Mouse (Mus musculus): ENCODE measurements at regions not wholly inside any gene's neighbourhood (a gene's known extent, or its start where the extent isn't known, plus 50 kb on each side); places are given as distances from the start of the nearest gene placed in this dataset.

GRCm38 (mm10) chr10:70826706-70827105 lies 170.9 kb upstream of the Phyhipl start:
- ChIA-PET CTCF (no interaction called here), POLR2A (no interaction called here)

GRCm38 (mm10) chr10:70825451-70825850 lies 169.7 kb upstream of the Phyhipl start:
- POLR2A ChIA-PET, result interaction anchor here in 1 of 4 experiments (0.5 kb wide), 1 partner anchor 392 kb away, joined by 4 read pairs; no protein-coding TSS in a partner anchor
- CTCF ChIA-PET, result no interaction called here

DNA sequence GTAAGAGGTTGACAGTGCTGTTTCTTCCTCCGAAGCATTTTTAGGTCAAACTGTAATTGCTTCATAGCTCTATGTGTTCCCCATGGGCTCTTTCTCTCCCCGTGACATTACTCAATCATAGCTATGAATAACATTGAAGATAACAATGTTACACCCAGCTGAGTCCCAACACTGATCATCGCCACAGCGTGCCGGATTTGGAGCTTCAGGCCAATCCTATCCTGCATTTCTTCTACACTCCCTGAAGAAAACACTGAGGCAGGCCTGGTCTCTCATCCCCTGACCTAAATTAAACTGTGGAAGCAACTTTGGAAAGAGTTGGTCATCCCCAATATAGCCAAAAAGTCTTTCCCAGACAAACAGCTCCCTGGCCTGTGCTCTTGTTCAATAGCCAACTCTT lies 168.7 kb upstream of the Phyhipl start:
- ChIA-PET POLR2A (no interaction called here), CTCF (no interaction called here)

DNA sequence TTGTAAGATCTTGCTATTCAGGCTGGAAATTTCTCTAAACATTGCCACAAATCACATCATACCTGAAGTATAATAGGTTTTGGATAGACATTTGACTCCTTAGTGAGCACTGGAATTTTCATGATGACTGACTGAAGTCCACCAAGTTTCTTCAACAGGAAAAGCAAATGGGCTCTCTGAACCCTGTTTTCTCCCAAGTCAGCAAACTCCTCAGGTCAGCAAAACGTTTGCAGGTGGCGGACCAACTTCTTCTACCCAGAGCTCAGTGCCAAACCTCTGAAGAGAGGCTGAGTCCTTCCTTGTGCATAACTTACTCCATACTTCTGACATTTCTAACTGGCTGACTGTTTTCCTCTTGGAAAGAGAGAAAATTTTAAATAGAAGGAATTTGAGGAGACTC lies 164.2 kb upstream of the Phyhipl start:
- CTCF ChIA-PET, result no interaction called here
- POLR2A ChIA-PET, result no interaction called here

DNA sequence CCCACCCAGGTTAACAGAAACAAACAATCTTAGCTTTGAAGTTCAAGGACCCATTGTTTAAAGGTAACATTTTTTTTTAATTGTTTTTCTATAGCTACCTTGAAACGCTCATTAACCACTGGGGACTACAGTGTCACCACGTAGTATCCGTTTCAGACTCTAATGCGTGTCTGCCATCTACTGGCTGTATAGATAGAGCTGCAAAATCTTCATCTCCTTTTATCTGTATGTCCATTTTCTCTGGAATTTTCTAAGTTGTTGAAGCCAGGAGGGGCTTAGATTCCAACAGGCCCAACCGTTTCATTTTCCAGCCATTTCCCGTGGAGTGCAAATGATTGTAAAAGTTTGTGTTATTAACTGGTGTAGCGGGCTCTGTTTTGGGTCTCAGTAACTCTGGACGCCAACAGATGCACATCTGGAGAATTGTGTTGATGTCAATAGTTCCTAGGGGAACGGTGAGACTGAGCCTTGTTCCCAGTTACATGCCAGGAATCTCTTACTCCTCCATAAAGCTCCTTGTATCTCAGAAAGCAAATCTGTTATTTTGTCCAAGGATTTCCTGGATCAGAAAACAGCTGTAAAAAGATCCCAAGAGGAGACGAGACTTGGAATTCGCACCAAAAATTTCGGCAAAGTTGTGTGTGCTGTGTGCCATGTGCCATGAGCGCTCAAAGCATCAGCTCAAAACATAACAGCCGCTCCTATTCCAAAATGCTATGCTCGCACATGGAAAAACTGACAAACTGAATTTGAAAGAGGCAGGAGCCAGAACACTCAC lies 158.8 kb upstream of the Phyhipl start:
- POLR2A ChIA-PET, result interaction anchor here in 1 of 4 experiments (1.1 kb wide), 1 partner anchor 62 kb away, joined by 3 read pairs; no protein-coding TSS in a partner anchor
- CTCF ChIA-PET, result interaction anchor here (0.5 to 3.8 kb wide), 32 partner anchors 9 to 1629 kb away, joined by 3 to 20 read pairs (median 4); no protein-coding TSS in a partner anchor

DNA sequence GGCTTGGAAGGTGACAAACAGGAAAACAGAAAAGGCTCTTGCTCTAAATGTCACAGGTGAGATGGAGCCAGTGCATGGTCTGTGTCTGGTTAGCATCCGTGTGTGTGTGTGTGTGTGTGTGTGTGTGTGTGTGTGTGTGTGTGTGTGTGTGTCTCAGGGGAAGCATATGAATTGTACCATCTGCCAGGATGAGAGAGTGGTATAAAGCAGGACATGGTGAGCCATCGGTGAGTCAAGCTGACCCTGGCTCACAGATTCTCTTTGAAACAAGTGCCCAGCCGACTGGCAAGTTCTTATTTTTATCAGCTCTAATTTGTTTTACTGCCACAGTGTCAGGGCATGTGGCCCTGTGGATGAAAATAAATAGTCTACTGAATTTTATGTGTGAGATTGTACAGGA lies 153.6 kb upstream of the Phyhipl start:
- CTCF ChIA-PET, result interaction anchor here in 1 of 4 experiments (1.7 kb wide), 1 partner anchor 9 kb away, joined by 5 read pairs; no protein-coding TSS in a partner anchor
- POLR2A ChIA-PET, result interaction anchor here in 1 of 4 experiments (0.6 kb wide), 1 partner anchor 1104 kb away, joined by 3 read pairs; no protein-coding TSS in a partner anchor

DNA sequence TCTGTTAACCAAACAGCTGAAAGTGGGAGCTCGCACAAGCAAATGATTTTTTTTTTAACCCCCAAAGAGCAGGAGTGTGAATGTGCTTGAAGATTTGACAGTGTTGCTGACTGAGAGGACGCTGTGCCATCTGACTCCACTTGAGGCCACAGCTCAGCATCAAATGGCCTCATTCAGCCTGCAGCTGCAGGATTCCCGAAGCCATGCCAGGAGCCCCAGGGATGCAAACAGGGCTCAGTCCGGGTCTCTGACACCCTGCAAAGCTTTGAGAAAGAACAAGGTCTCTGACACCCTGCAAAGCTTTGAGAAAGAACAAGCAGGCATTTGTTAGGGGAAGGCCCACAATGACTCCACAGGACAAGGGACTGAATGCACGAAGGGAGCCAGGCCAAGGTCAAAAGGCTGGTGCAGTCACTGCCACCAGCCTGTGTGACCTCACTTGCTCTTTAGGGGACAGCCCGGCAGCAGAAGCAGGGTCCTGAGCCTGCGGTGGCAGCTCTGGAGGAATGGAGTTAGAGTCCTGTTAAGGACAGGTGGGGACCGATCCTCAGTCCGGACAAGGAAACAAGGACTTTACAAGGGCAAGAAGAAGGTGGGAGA lies 151.1 kb upstream of the Phyhipl start:
- CTCF ChIA-PET, result no interaction called here
- POLR2A ChIA-PET, result no interaction called here

DNA sequence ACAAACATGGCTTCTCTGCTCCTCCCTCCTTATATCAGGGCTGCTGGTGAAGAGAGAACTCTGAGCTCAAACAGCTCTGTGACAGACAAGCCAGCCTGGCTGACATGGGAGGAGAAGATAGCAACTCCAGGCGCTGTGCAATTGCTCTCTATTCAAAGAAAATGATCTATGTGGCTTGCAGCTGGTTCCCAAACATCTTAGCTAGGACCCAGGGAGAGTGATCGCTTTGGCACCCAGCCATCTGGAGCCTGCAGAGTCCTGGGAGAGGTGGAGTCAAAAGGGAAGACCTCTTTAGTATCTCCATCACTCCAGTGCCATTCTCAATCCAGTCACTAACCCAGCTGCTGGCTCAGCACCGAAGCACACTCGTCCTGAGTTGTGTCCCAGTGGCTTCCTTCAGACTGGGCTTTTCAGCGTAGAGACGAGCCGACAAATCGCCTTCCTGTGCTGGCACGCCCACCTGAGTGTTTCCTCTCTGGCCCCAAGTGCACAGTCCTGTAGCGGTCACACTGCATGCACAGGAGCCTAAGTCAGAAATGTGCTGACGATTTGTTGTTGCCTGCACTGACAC lies 145.1 kb upstream of the Phyhipl start:
- CTCF ChIA-PET, result interaction anchor here in 1 of 4 experiments (0.6 kb wide), 1 partner anchor 30 kb away, joined by 3 read pairs; no protein-coding TSS in a partner anchor
- POLR2A ChIA-PET, result no interaction called here

- ChIA-PET POLR2A (no interaction called here), CTCF (no interaction called here)
Observed at GRCm38 (mm10) chr10:70799906-70800305, 144.1 kb upstream of the Phyhipl start.

- CTCF ChIA-PET, result no interaction called here
- POLR2A ChIA-PET, result no interaction called here
Observed at GRCm38 (mm10) chr10:70799191-70799742, 143.5 kb upstream of the Phyhipl start.

DNA sequence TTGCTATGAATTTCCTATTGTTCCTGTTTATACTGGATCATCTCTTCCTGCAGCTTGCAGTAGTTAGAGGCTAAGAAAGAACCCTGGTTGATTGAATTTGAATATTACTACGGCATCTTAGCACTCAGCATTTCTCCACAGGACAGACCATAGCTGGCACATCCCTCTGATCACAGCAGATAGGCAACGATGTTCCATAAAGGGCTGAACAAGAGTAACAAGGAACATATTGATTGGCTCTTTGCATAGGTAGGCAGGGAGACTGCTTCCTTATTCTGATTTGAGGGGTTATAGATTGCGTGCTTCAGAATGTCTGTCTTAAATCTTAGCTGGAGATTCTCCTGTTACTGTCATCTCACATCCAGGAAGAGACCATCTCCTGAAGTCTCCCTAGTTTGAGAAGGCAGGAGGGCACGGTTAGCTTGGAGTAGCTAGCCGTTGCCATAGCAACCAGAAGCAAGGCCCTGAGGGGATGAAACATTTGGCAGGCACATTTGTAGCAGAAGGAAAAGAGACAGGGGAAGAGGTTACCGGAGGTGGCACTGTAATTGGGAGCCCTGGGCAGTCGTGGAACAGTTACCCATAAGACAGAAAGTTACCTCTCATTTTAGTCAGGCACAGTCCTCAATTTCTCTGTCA lies 133.2 kb upstream of the Phyhipl start:
- CTCF ChIA-PET, result interaction anchor here in 1 of 4 experiments (0.6 kb wide), 1 partner anchor 80 kb away, joined by 3 read pairs; no protein-coding TSS in a partner anchor
- POLR2A ChIA-PET, result no interaction called here

DNA sequence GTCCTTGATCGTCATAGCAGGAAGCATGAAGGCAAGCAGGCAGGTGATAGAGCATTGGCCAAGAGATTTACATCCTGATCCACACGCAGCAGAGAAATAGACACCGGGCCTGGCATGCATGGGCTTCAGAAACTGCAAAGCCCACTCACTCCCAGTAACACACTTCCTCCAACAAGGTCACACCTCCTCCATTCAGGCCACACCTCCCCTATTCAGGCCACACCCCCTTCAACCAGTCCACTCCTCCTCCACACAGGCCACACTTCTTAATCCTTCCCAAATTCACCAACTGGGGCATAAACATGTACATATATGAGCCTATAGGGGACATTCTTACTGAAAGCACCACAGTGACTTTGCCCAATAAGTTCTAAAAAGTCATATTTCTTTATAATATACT lies 125.3 kb upstream of the Phyhipl start:
- ChIA-PET POLR2A (no interaction called here), CTCF (no interaction called here)

DNA sequence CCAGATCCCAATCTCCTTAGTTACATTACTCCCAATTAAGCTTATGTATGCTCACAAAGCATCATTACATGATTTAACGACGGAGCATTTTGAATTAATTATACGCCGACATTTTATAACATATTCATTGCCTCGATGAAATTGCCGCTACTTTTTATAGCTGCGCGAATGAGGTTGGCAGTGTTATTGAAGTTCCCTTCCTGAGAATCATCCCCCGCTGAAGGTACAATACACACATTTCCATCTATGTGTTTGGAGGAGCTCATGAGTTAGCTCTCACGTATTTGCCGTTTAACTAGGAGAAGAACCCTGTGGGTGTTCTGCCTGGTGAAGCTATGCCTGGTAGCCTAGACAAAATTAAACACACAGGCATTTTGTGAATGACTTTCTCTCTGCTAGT lies 122.8 kb upstream of the Phyhipl start:
- ChIA-PET CTCF (no interaction called here), POLR2A (interaction anchor here in 1 of 4 experiments (0.7 to 1.4 kb wide), 2 partner anchors 12 to 70 kb away, joined by 3 read pairs; no protein-coding TSS in a partner anchor)

GRCm38 (mm10) chr10:70774571-70774970 lies 118.8 kb upstream of the Phyhipl start:
- ChIA-PET CTCF (interaction anchor here in 2 of 4 experiments (0.5 to 0.6 kb wide), 2 partner anchors 98 to 1108 kb away, joined by 3 to 4 read pairs; no protein-coding TSS in a partner anchor), POLR2A (no interaction called here)

DNA sequence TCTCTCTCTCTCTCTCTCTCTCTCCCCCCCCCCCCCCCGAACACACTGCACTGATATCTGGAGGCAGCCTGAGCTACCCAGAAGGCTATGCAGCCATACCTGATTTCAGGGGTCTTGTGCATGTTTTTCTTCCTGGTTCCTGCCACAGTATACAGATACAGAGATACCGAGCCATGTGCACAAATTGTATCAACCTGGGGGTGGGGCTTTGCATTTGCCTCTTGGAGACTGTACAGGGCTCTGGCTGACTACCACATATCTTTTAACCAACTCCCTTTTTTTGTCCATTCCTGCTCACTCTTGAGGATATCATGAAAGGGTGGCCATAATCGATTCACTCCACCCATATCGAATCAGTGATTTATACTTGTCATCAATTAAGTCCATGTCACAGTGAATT lies 118.4 kb upstream of the Phyhipl start:
- CTCF ChIA-PET, result interaction anchor here in 2 of 4 experiments (0.5 to 0.6 kb wide), 2 partner anchors 98 to 1108 kb away, joined by 3 to 4 read pairs; no protein-coding TSS in a partner anchor
- POLR2A ChIA-PET, result no interaction called here

DNA sequence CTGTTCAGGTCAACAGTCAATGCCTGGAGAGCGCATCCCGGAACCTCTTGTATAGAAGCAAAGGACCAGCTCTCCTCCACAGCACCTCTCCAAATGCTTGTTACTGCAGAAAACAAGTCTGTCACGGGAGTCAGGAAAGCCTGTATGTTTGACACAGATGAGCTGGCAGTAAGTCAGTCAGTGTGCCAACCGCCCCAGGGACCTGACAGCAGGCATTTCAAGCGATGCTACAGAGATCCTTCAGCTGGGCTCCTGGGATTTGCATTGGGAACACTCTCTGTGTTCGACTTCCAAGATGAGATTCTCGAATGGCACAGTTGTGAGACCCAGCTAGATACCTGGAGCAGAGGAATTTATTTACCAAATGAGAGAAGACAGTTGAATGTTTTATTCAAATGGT lies 111.7 kb upstream of the Phyhipl start:
- ChIA-PET CTCF (no interaction called here), POLR2A (no interaction called here)

DNA sequence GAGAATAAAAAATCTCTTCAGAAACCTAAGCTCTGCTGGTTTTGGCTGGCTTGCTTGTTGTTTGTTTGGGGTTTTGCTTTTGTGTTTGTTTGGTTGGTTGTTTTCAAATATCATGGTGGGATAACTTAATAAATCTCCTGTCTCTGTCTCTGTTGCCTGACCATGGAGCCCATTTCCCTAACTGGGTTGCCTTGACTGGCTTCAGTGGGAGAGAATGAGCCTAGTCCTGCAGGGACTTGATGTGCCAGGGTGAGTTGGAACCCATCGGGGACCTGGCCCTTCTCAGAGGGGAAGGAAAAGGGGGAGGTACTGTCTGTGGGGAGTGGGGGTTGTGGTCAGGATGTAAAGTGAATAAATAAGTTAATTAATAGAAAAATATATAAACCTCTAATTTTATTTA lies 111.1 kb upstream of the Phyhipl start:
- CTCF ChIA-PET, result no interaction called here
- POLR2A ChIA-PET, result no interaction called here

- CTCF ChIA-PET, result no interaction called here
- POLR2A ChIA-PET, result no interaction called here
Observed at GRCm38 (mm10) chr10:70766450-70766849, 110.7 kb upstream of the Phyhipl start.

DNA sequence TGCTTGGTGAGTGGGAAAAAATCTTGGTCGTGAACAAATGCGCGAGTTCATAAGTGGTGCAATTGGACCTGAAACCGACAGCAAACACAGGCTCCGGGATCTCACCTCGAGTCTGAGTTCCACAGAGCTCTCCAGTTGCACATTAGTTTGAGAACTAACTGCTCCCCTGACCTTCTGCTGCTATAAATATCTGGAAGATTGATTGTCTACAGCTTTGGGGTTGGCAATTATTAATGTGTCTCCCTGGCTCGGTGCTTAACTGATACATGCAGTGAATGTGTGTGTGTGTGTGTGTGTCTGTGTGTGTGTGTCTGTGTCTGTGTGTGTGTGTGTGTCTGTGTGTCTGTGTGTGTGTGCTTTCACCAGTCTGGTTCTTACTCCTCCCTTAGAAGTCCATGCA lies 107.4 kb upstream of the Phyhipl start:
- ChIA-PET POLR2A (no interaction called here), CTCF (no interaction called here)

DNA sequence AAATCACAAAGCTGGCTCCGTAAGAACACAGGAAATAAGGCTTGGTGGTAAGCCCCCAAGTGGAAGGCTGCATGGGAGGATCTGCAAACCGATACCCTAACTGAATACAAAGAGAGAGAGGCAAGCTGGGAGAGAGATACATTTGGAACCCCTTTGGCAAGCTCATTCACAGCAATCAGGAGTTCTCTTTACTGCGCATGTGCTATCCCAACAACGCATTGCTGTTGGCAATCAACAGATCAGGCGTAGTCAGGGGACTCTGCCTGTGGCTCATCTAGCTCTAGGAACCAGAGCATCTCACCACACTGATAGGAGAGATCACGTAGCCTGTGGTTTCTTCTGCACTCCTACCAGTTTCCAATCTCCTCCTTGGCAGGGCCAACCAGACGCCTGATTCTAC lies 103.9 kb upstream of the Phyhipl start:
- POLR2A ChIA-PET, result interaction anchor here in 1 of 4 experiments (0.7 kb wide), 1 partner anchor 1862 kb away, joined by 3 read pairs; no protein-coding TSS in a partner anchor
- CTCF ChIA-PET, result interaction anchor here in 3 of 4 experiments (0.6 to 1.0 kb wide), 4 partner anchors 71 to 1098 kb away, joined by 3 to 4 read pairs (median 4); no protein-coding TSS in a partner anchor

Measured in embryonic stem cell, embryonic (primary cell).